Mouse (Mus musculus): Measurements from ENCODE around the gene Opn5. TPM values are rescaled to one million over a fixed set of nuclear protein-coding genes. Genes with fewer than 3 reads are reported as not detected.

Opn5 gene
- total and polyA plus RNA-seq, 3 experiments: not detected

DNA sequence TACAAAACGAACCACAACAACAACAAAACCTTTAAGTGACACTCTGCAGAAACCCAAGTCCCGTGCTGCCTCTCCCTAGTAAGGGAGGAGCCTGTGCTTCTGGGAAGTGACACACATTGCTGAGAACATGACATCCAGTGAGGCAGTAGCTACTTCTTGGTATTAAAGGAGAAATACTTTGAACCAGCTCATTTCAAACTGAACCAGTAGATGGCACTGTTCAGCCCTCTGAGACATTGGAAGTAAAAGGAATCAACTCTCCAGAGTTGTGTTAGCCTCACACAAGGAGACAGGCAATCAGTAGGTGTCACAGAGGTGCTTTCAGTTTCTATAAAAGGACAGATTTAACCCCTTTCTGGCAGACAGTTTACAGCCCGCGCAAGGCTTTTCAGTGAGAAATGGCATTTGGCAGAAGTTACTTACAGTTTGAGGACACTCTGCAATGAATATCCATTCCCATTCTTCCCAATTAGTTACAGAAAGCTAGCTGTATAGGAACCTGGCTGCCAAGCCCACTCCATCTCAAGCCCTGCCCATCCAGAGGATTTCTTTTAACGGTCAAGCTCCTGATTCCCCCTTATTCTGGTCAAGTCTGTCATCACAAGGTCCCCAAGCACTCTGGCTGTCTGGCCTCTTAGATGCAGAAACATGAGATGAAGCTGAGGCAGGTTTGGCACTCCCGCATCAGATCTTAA lies 2.0 kb upstream of the Opn5 start:
- no peak overlapping the region for H3K27ac ChIP-seq (ENCODE audit: control insufficient read depth, low read depth, low read length)
- TF ChIP-seq ZC3H11A (IDR thresholded peaks at IDR 0.05; ENCODE audit: low read depth, low read length) (peak; percentile 18; the same call in 1 of the 2 replicates), SMC3 (IDR thresholded peaks at IDR 0.05; ENCODE audit: low read depth, low read length) (peak; percentile 62), MAZ (IDR thresholded peaks at IDR 0.05; ENCODE audit: low read depth, low read length) (no peak), NRF1 (IDR thresholded peaks at IDR 0.05; ENCODE audit: insufficient read depth, low read depth, low read length, poor library complexity, severe bottlenecking) (no peak), RCOR1 (IDR thresholded peaks at IDR 0.05; ENCODE audit: low read depth, low read length) (no peak), SIN3A (IDR thresholded peaks at IDR 0.05; ENCODE audit: low read length) (no peak), RAD21 (IDR thresholded peaks at IDR 0.05; ENCODE audit: low read depth, low read length) (peak; percentile 38), MAFK (IDR thresholded peaks at IDR 0.05; ENCODE audit: borderline replicate concordance, low read depth, low read length) (no peak), CTCF (IDR thresholded peaks at IDR 0.05 in 2 of 3, conservative IDR thresholded peaks at IDR 0.05 in 1 of 3; ENCODE audit: control insufficient read depth in 1 of 3, insufficient read depth in 1 of 3, low read depth in 2 of 3, low read length in 3 of 3, poor library complexity in 1 of 3, severe bottlenecking in 1 of 3) (peak in 2 of 3 experiments; percentile 38 to 64; a peak in 4 of 6 replicates), ETS1 (IDR thresholded peaks at IDR 0.05; ENCODE audit: low read depth, low read length) (no peak), GABPA (IDR thresholded peaks at IDR 0.05; ENCODE audit: low read depth, low read length) (no peak)
- no peak overlapping the region for H3K4me3 ChIP-seq (ENCODE audit: control insufficient read depth in 1 of 2, insufficient read depth in 1 of 2, low read depth in 2 of 2, low read length in 2 of 2)
- no peaks in the 10 kb centered on the region for H3K27me3 ChIP-seq (ENCODE audit: control insufficient read depth in 1 of 2, insufficient read depth in 2 of 2, low read length in 2 of 2)
- no peaks in the 10 kb centered on the region for H3K9me3 ChIP-seq (replicated peaks; ENCODE audit: insufficient read depth, low read length)
- H3K9ac ChIP-seq (ENCODE audit: control insufficient read depth, low read depth, low read length, poor library complexity, severe bottlenecking): no peak overlapping the region
- no peaks in the 10 kb centered on the region for H3K79me2 ChIP-seq (ENCODE audit: control insufficient read depth, insufficient read depth, low read length, poor library complexity)
- DNase-seq (ENCODE audit: low read depth, low spot score): peak; percentile 45
- H3K4me1 ChIP-seq (ENCODE audit: control insufficient read depth in 1 of 2, insufficient read depth in 2 of 2, low read length in 2 of 2): no peaks in the 10 kb centered on the region
- H3K36me3 ChIP-seq (ENCODE audit: control insufficient read depth in 1 of 2, insufficient read depth in 2 of 2, low read length in 2 of 2): no peaks in the 10 kb centered on the region

DNA sequence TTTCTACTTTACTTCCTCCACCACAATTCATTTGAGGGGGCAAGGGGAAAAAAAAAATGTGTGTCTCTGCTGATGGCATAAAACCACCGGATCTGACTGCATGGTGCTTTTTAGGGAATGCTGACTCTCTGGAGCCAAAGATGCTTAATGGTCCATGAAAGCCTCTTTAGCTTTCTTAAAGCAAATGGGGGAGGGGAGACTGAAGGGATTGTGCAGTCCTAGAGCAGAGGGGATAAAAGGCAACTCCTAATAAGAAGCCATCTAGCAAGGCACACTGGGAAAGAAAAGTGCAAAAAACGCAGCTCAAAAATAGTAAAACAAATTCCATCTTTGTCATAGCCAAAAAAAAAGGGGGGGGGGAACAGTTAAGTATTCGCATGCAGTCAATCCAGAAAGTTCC lies 2.9 kb downstream of the Opn5 start:
- no peak for TF ChIP-seq MEF2A (IDR thresholded peaks at IDR 0.05; ENCODE audit: extremely low read depth, insufficient replicate concordance, low read depth, low read length, poor library complexity, severe bottlenecking)
- no peaks in the 10 kb centered on the region for H3K36me3 ChIP-seq (ENCODE audit: control insufficient read depth in 1 of 2, insufficient read depth in 2 of 2, low read length in 2 of 2)
- DNase-seq (ENCODE audit: low read depth, low spot score): no peak
- no peaks in the 10 kb centered on the region for H3K9me3 ChIP-seq (replicated peaks; ENCODE audit: insufficient read depth, low read length)
- H3K4me1 ChIP-seq (ENCODE audit: control insufficient read depth in 1 of 2, insufficient read depth in 2 of 2, low read length in 2 of 2): no peaks in the 10 kb centered on the region
- no peaks in the 10 kb centered on the region for H3K27me3 ChIP-seq (ENCODE audit: control insufficient read depth in 1 of 2, insufficient read depth in 2 of 2, low read length in 2 of 2)
- no peak overlapping the region for H3K4me3 ChIP-seq (ENCODE audit: control insufficient read depth in 1 of 2, insufficient read depth in 1 of 2, low read depth in 2 of 2, low read length in 2 of 2)
- H3K27ac ChIP-seq (ENCODE audit: control insufficient read depth, low read depth, low read length): no peak overlapping the region
- no peak overlapping the region for H3K9ac ChIP-seq (ENCODE audit: control insufficient read depth, low read depth, low read length, poor library complexity, severe bottlenecking)
- H3K79me2 ChIP-seq (ENCODE audit: control insufficient read depth, insufficient read depth, low read length, poor library complexity): no peaks in the 10 kb centered on the region

All from MEL (cell line).